Mouse (Mus musculus): ENCODE measurements around the gene Ace.

DNA sequence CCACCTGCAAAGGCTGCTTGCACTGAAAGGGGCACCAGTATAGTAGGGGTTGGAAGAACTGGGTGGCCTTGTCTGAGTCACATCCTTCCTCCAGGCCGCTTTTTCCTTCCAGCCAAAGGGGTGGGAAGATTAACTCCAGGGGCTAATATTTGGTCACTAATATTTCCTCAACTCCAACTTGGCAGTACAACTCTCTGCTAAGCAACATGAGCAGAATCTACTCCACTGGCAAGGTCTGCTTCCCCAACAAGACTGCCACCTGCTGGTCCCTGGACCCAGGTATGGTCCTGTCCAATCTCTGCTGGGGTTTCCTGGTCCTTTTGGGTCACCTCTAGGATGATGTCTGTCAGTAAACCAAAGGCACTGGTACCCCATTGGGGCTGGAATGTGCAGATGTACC lies 1.8 kb downstream of the Ace start:
- TF ChIP-seq GATA1 (IDR thresholded peaks at IDR 0.05; ENCODE audit: low read length) (no peak), TAL1 (IDR thresholded peaks at IDR 0.05; ENCODE audit: low read length) (no peak)
